Mouse (Mus musculus) frontal cortex, postnatal 14 days (tissue): ENCODE measurements around the gene Flywch1.

ENCODE experiments used
- DNase-seq, 2 experiments: peaks; one replicate each; pipeline ENCODE4 v3.0.0; 2022; ENCODE audit warnings: low spot score in 2 of 2

Flywch1 gene

GRCm38 (mm10) chr17:23705525-23706104, 65.8 kb downstream of the Flywch1 start:
- no peak for DNase-seq

GRCm38 (mm10) chr17:23704741-23705140, 66.7 kb downstream of the Flywch1 start:
- DNase-seq, result no peak

- no peak for DNase-seq
Observed at GRCm38 (mm10) chr17:23703301-23703700, 68.1 kb downstream of the Flywch1 start.
